Mouse (Mus musculus) megakaryocyte, embryonic 14.5 days (primary cell): ENCODE measurements around the gene Nsg1.

ENCODE experiments used
- FLI1 ChIP-seq: IDR thresholded peaks from 2 replicates; pipeline ENCODE4 v1.6.1; 2012; ENCODE audit warnings: low read length, inconsistent platforms, mixed read lengths
- GATA1 ChIP-seq: IDR thresholded peaks from 3 replicates; pipeline ENCODE4 v1.6.1; 2012; ENCODE audit warnings: mixed read lengths, low read length, inconsistent platforms, borderline replicate concordance

GRCm38 (mm10) chr5:38151264-38151663 lies 8.4 kb downstream of the Nsg1 start:
- TF ChIP-seq GATA1 (no peak), FLI1 (no peak)
